Mouse (Mus musculus) B cell, adult 2 months (primary cell): ENCODE measurements at regions not wholly inside any gene's neighbourhood (a gene's known extent, or its start where the extent isn't known, plus 50 kb on each side); places are given as distances from the start of the nearest gene placed in this dataset.
"Not testable (repeated sequence)": the region's sequence is repeated elsewhere in the genome, so short reads cannot be mapped to it uniquely, and the experiment has no call there.

Experiments used
- DNase-seq, 2 experiments: peaks; one replicate each; pipeline ENCODE4 v3.0.0; 2022

GRCm38 (mm10) chr11:52460190-52460780, 64.1 kb downstream of the 9530068E07Rik start:
- no peak for DNase-seq

GRCm38 (mm10) chr11:52471128-52471527, 74.9 kb downstream of the 9530068E07Rik start:
- not testable (repeated sequence) for DNase-seq

GRCm38 (mm10) chr11:52480111-52480510, 83.9 kb downstream of the 9530068E07Rik start:
- DNase-seq = not testable (repeated sequence)

GRCm38 (mm10) chr11:52480694-52481093, 84.5 kb downstream of the 9530068E07Rik start:
- not testable (repeated sequence) for DNase-seq

GRCm38 (mm10) chr11:52483534-52483933, 87.3 kb downstream of the 9530068E07Rik start:
- DNase-seq = not testable (repeated sequence)

- DNase-seq = not testable (repeated sequence)
Observed at GRCm38 (mm10) chr11:52488538-52488937, 92.3 kb downstream of the 9530068E07Rik start.

- DNase-seq = no peak
Observed at GRCm38 (mm10) chr11:52493336-52493735, 97.1 kb downstream of the 9530068E07Rik start.

GRCm38 (mm10) chr11:52496908-52497307, 100.7 kb downstream of the 9530068E07Rik start:
- no peak for DNase-seq

GRCm38 (mm10) chr11:52502759-52503365, 106.6 kb downstream of the 9530068E07Rik start:
- DNase-seq = no peak

- DNase-seq = no peak
Observed at GRCm38 (mm10) chr11:52511831-52512297, 115.6 kb downstream of the 9530068E07Rik start.

GRCm38 (mm10) chr11:52517330-52517729, 121.1 kb downstream of the 9530068E07Rik start:
- DNase-seq = peak; percentile 1 to 4

- DNase-seq = no peak
Observed at GRCm38 (mm10) chr11:52519877-52520276, 123.6 kb downstream of the 9530068E07Rik start.

GRCm38 (mm10) chr11:52521879-52522278, 125.7 kb downstream of the 9530068E07Rik start:
- DNase-seq = no peak

- DNase-seq = no peak
Observed at GRCm38 (mm10) chr11:52522384-52522783, 126.2 kb downstream of the 9530068E07Rik start.

GRCm38 (mm10) chr11:52523191-52523590, 127.0 kb downstream of the 9530068E07Rik start:
- no peak for DNase-seq

- DNase-seq = no peak
Observed at GRCm38 (mm10) chr11:52523671-52524070, 127.4 kb downstream of the 9530068E07Rik start.

- no peak for DNase-seq
Observed at GRCm38 (mm10) chr11:52525446-52525845, 129.2 kb downstream of the 9530068E07Rik start.

GRCm38 (mm10) chr11:52526306-52526705, 130.1 kb downstream of the 9530068E07Rik start:
- no peak for DNase-seq

GRCm38 (mm10) chr11:52533379-52533778, 137.2 kb downstream of the 9530068E07Rik start:
- DNase-seq = no peak

GRCm38 (mm10) chr11:52534586-52534985, 138.4 kb downstream of the 9530068E07Rik start:
- DNase-seq = no peak

GRCm38 (mm10) chr11:52536211-52536610, 140.0 kb downstream of the 9530068E07Rik start:
- no peak for DNase-seq

- no peak for DNase-seq
Observed at GRCm38 (mm10) chr11:52536841-52537240, 140.6 kb downstream of the 9530068E07Rik start.

- no peak for DNase-seq
Observed at GRCm38 (mm10) chr11:52537819-52538435, 141.7 kb downstream of the 9530068E07Rik start.

- DNase-seq = no peak
Observed at GRCm38 (mm10) chr11:52541210-52541609, 145.0 kb downstream of the 9530068E07Rik start.
